Mouse (Mus musculus): ENCODE results near the gene Cldn34c2.
"Not testable (repeated sequence)": the region's sequence is repeated elsewhere in the genome, so short reads cannot be mapped to it uniquely, and the experiment has no call there.

The Cldn34c2 gene

DNA sequence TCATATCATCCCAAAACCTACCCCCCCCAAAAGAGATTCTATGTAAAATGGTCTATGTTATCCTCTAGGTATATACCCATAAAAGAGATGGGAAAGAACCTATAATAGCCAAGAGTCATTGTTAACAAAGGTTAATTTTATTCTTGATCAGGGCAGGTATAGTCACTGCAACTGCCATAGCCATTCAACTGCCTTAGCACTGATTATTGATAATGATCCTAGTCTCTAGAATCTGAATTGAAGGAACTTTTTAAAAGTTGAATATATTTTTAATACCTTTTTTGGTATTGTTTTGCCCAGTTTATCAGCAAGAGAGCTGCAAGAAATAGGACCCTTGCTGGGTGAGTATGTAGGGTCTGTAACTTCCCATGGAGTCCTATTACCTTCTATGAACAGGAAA lies at the start of gene Cldn34c2:
Cldn34c2 (plus strand) TSS at position 301 of the 400 bp plus-strand sequence.
- not testable (repeated sequence) for DNase-seq (ENCODE audit: low spot score in 2 of 2)

DNA sequence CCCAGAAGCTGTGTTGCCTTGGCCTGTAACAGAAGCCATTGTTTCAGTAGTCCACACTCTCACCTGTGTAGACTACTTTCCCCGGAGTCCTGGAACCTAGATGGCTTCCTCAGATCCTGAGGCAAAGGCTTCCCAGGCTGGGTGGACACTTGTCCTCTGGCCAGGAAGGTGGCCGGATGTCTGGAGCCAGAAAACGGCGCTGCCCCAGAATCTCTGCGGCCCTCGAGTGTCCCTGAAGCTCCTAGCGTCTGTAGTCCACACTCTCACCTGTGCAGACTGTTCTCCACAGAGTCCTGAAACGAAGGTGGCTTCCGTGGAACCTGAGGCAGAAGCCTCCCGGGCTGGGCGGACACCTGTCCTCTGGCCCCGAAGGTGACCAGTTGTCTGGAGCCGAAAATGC lies 30.1 kb upstream of the Cldn34c2 start:
- DNase-seq (ENCODE audit: low spot score in 2 of 2), result not testable (repeated sequence)

DNA sequence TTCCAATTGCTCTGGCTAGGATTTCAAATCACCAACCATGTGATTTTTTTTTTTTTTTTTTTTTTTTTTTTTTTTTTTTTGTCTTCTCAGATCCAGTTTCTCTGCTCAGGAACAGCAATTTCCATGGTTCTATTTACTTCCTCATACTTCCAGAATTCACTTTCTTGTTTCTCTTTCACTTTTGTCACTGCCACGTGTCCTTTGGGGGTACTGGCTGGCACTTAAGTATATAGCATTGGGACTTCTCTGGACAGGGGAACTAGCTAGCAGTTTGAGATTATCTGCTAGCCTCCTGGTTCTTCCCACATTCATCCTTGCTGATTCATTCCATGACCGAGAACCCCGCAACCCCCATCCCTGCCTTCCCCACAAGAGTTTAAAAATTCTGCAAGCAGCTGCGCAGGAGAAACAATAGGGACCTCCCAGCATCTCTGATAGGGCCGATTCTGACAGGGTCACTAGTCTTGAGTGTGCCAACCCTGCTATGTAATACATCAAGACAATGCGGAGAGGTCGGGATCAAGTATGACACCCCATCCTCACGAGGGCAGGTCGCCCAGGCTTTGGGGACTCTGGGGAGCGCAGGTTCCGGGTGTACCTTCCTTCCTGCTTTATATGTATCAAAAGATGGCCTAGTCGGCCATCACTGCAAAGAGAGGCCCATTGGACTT lies 30.8 kb downstream of the Cldn34c2 start:
- DNase-seq (ENCODE audit: low spot score in 2 of 2), result not testable (repeated sequence)
